Mouse (Mus musculus) ovary, postnatal 36 days (tissue): ENCODE data around the gene Slc25a25.
"Not testable (repeated sequence)": the region's sequence is repeated elsewhere in the genome, so short reads cannot be mapped to it uniquely, and the experiment has no call there.

Experiments used
- DNase-seq: peaks from one replicate; pipeline ENCODE4 v3.0.0; 2022; ENCODE audit warnings: low spot score, mixed read lengths

Gene Slc25a25

GRCm38 (mm10) chr2:32450881-32451844, at the start of gene Slc25a25:
Slc25a25 (minus strand) TSS chr2:32451445.
- peak; percentile 97 for DNase-seq

GRCm38 (mm10) chr2:32500461-32500860, 49.2 kb upstream of the Slc25a25 start:
- no peak for DNase-seq

- no peak for DNase-seq
These were observed 48.1 kb upstream of the Slc25a25 start for GRCm38 (mm10) chr2:32499365-32499764.

- no peak for DNase-seq
These were observed 44.9 kb upstream of the Slc25a25 start for GRCm38 (mm10) chr2:32496190-32496589.

GRCm38 (mm10) chr2:32495185-32495726, 44.0 kb upstream of the Slc25a25 start:
- no peak for DNase-seq

GRCm38 (mm10) chr2:32494522-32494921, 43.3 kb upstream of the Slc25a25 start:
- no peak for DNase-seq

GRCm38 (mm10) chr2:32493301-32493701, 42.1 kb upstream of the Slc25a25 start:
- no peak for DNase-seq

GRCm38 (mm10) chr2:32492661-32493060, 41.4 kb upstream of the Slc25a25 start:
- DNase-seq = no peak

- not testable (repeated sequence) for DNase-seq
These were observed 39.5 kb upstream of the Slc25a25 start for GRCm38 (mm10) chr2:32490730-32491129.

- DNase-seq = peak; percentile 74
These were observed 37.4 kb upstream of the Slc25a25 start for GRCm38 (mm10) chr2:32488679-32489078.

- DNase-seq = peak; percentile 82
These were observed 35.9 kb upstream of the Slc25a25 start for GRCm38 (mm10) chr2:32487124-32487623.

GRCm38 (mm10) chr2:32486155-32486554, 34.9 kb upstream of the Slc25a25 start:
- DNase-seq = no peak

- no peak for DNase-seq
These were observed 34.5 kb upstream of the Slc25a25 start for GRCm38 (mm10) chr2:32485751-32486150.

- no peak for DNase-seq
These were observed 33.7 kb upstream of the Slc25a25 start for GRCm38 (mm10) chr2:32484933-32485332.

GRCm38 (mm10) chr2:32483179-32483875, 32.1 kb upstream of the Slc25a25 start:
- DNase-seq = no peak

GRCm38 (mm10) chr2:32482351-32482750, 31.1 kb upstream of the Slc25a25 start:
- no peak for DNase-seq

GRCm38 (mm10) chr2:32475361-32475760, 24.1 kb upstream of the Slc25a25 start:
- DNase-seq = not testable (repeated sequence)

- DNase-seq = no peak
These were observed 20.4 kb upstream of the Slc25a25 start for GRCm38 (mm10) chr2:32471681-32472061.

- DNase-seq = no peak
These were observed 19.9 kb upstream of the Slc25a25 start for GRCm38 (mm10) chr2:32471001-32471680.

GRCm38 (mm10) chr2:32464212-32464891, 13.1 kb upstream of the Slc25a25 start:
- DNase-seq = no peak

- no peak for DNase-seq
These were observed 12.5 kb upstream of the Slc25a25 start for GRCm38 (mm10) chr2:32463773-32464172.
